Mouse (Mus musculus) neural tube, embryonic 10.5 days (tissue): ENCODE data around the gene Vps8.

Experiments
- DNase-seq: peaks from one replicate; pipeline ENCODE4 v3.0.0-alpha.2; 2017; ENCODE audit warnings: low spot score; ENCODE audit errors: extremely low spot score

Gene Vps8

DNA sequence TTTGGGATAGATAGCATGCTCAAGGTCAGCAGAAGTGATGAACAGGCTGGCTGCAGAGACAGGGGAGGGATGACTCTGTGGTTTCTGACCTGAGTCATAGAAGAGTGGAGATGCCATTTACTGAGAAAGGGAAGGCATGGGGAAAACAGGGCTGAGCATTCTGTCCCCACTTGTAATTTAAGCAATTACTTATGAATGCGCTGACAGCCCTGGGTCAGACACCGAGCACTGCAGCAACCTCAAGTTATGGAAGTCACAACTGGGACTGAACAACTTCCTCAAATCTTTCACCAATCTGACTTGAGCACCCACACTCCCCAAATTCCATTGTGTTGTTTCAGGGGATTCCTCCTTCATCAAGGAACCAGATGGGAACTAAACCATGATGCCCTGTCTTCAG, 19.5 kb upstream of the Vps8 start:
- DNase-seq, result no peak

GRCm38 (mm10) chr16:21404631-21405030, 18.3 kb upstream of the Vps8 start:
- no peak for DNase-seq

DNA sequence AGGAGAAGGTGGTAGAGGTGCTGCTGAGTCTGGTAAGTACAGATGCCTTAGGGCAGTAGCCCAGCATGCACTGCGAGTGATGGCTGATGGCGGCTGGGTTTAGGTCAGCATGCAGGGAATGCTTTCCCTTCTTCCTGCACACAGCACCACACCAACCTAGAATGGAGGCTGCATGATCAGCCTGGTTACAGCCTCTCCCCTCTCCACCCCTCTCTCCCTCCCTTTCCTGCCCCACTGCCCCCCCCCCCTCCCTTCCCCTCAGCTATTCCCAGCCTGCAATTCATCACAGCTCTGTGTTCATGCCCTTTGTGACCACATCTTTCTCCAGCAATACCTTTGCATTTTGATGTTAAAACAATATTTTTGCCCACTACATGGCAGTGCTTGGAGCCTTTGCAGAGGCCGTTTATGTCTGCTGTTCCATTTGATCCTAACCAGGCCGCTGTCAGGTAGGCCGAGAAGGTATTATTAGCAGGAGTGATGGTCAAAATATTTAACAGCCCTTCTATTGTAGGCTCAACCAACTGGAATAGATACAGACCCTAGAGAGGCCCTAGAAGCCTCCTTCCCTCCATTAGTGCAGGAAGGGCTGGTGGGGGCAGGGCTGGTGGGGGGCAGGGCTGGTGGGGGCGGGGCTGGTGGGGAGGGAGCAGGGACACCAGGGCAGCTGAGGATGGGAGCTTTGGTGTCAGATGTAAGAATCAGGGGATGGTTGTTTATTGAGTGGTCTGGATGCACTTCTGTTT, 17.5 kb upstream of the Vps8 start:
- DNase-seq, result no peak

DNA sequence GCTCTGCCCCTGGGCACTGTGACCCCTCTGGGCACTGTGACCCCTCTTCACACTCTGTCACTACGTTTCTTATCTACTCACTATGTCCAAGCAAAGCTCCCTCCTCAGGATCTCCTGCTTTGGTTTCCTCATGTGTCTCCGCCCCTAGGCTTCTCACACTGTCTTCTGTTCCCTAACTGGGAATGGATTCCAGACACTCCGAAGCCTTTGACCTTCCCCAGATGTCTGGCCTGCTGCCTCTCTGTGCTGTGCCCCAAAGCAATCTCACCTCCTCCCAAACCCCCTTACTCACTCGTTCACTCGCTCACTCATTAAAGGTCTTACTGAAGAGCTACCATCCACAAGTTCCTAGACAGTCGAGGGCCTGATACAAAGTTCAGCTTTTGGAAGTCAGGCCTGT, 16.8 kb upstream of the Vps8 start:
- DNase-seq, result no peak

GRCm38 (mm10) chr16:21411779-21412178, 11.1 kb upstream of the Vps8 start:
- no peak for DNase-seq

DNA sequence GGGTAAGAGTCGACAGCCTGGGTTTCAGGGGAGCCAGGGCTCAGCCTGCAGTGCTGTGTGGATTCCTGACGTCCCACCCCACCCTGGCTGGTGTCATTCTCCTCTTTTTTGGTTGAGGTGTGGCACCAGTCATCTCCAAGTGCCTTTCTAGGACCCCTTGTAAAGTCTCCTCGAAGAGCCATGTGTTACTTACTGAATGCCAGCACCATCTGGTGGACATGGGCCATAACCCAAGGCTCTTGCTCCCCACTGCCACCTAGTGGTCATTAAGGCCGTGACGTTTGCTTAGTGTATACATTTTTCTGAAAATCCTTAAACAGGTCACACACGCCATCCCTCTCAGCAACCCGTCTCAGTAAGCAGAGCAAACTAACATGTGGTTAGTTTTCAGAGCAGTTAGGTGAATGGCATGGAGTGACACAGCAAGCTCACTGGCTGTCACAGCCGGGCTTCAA, 10.3 kb upstream of the Vps8 start:
- DNase-seq, result peak; percentile 84

- no peak for DNase-seq
Observed at GRCm38 (mm10) chr16:21413819-21414218, 9.1 kb upstream of the Vps8 start.

DNA sequence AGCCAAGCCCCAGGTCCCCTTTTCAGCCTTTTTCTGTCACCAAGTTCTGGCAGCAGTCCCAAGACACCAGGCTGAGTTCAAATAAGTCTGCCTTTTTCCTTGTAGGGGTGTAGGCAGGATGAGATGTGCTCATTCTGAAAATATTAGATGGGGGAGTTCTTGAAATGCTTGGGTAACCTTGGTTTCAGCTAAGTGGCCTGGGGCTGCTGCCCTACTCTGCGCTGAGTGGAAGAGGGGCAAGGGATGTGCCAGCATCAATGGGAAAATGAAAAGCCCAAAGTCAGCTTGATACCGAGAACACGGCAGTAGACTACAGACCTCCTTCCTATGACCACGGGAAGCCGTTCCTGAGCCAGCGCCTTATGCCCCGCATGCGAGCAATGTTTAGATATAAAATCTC, 7.8 kb upstream of the Vps8 start:
- DNase-seq, result no peak

- DNase-seq, result no peak
Observed at GRCm38 (mm10) chr16:21418012-21418411, 4.9 kb upstream of the Vps8 start.

- DNase-seq, result peak; percentile 39
Observed at GRCm38 (mm10) chr16:21423546-21423910, 610 bp downstream of the Vps8 start.

DNA sequence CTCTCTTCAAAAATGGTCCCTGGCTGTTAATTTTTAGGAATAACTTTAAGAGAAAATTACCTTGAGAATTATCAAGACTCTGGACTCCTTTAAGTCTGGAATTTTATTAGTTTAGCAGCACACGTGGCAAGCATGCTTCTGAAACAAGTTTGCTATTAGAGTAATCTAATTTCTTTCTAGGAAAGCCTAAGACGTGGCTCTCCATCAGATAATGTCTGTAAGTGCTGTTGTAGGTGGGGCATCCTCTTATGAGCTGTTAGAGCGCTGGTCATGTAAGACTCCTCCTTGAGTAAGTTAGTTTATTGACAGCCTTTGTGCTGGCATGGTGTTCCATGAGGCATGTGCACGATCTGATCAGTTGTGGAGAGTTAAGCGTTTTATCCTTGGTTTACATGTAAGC, 5.2 kb downstream of the Vps8 start:
- no peak for DNase-seq

GRCm38 (mm10) chr16:21430377-21431060, 7.6 kb downstream of the Vps8 start:
- DNase-seq, result no peak

GRCm38 (mm10) chr16:21431614-21432013, 8.7 kb downstream of the Vps8 start:
- DNase-seq, result no peak

DNA sequence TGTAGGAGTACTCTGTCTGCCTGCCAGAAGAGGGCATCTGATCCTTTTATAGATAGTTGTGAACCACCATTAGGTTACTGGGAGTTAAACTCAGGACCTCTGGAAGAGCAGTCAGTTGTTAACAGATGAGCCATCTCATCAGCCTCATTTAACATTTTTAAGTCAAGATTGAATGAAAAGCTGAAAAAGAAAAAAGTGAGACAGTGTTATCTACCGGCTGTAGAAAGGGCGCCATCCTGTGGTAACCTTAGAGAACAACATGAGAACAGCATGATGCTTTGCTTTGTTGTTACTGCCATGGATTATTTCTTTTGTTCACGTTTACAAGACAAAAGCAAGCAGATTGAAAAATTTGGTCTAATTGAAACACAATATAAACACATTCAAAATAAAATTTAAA, 10.6 kb downstream of the Vps8 start:
- no peak for DNase-seq

- DNase-seq, result no peak
Observed at GRCm38 (mm10) chr16:21441012-21441411, 18.1 kb downstream of the Vps8 start.

GRCm38 (mm10) chr16:21445026-21445625, 22.2 kb downstream of the Vps8 start:
- DNase-seq, result no peak

GRCm38 (mm10) chr16:21447447-21447846, 24.5 kb downstream of the Vps8 start:
- DNase-seq, result no peak

GRCm38 (mm10) chr16:21448464-21448863, 25.5 kb downstream of the Vps8 start:
- DNase-seq, result no peak

- DNase-seq, result no peak
Observed at GRCm38 (mm10) chr16:21449890-21450289, 27.0 kb downstream of the Vps8 start.

DNA sequence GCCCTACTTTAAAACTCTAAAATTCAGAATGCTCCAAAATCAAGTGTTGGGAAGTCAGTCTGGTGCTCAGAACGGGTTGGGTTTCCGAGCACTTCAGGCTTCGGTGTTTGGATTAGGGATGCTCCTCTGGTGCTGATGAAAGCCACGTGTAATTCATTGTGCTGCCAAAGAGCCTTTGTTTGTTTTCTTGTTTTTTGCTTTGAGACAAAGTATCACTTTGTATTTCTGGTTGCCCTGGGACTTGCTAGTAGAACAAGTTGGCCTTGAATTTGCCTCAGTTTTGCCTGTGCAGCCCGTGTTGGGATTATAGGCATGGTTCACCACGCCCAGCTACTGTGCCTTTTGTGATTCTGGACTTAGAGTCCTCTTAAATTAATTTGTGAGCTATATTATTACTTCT, 29.7 kb downstream of the Vps8 start:
- no peak for DNase-seq

DNA sequence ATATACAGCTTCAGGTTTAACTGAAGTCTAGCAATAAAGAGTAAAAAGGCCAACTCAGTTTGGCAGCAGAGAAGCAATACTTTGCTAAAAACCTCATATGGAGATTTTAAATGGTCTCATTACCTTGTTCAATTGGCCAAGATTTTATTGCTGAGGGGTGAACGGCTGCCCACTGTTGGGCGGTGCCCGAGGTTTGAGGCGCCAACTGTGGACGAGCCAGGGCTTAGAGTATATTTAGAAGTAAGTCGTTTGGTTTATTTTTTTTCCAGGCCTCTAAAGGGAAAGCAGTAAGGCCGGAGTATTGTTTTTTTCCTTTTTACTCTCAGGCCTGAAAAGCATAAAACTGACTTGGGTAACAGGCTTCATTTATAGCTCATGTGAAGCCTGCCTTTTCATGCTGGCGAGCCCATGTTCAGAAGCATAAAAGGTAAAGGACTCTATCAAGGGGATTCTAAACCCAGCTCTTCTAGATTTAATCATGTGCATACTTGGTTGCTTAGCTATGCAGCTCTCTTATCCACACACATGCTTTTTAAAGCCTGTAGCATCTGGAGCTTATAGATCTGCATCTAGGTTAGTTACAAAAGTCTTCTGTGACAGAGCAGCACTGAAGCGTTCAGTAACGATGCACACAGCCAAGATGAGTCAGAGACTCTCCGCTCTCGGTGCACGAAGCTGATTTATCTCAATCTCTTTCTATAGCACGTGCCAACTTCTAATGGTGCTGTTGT, 34.9 kb downstream of the Vps8 start:
- DNase-seq, result no peak

DNA sequence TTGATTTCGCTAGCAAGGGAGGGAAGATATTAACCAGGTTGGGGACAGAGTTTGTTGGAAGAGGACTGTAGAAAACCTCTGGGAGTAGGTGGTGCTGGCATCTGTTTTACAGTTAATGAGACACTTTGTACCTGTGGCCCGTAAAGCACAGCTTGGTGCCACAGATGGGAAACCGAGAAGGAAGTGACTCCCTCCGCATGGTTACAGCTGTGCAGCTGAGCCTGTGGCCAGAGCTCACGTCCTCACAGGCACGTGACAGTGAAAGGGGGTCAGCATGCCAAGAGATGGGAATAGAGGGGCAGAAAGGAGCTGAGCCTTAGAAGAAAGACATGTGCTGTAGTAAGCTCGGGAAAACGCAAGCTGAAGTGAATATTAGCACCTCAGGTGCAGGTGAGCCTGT, 43.0 kb downstream of the Vps8 start:
- no peak for DNase-seq
